Mouse (Mus musculus) CH12.LX (cell line): ENCODE results near the gene Rplp0. TPM values are rescaled to one million over a fixed set of nuclear protein-coding genes. Genes with fewer than 3 reads are reported as not detected.

Experiments used
- DNase-seq: peaks from one replicate; pipeline ENCODE4 v3.0.0-alpha.2; 2013; ENCODE audit errors: extremely low read depth
- H3K27ac ChIP-seq: 2 replicates; pipeline ENCODE4 v1.5.1; 2012; ENCODE audit warnings: low read depth, mild to moderate bottlenecking, control low read depth, moderate library complexity; ENCODE audit not compliant: insufficient read depth
- H3K27me3 ChIP-seq: replicated peaks from 2 replicates; pipeline ENCODE3; 2012; ENCODE audit warnings: inconsistent platforms
- H3K36me3 ChIP-seq, 2 experiments: replicated peaks in 1 of 2; 2 replicates each; pipeline versions ENCODE3 to v1.6.1; 2012; ENCODE audit warnings: inconsistent platforms in 1 of 2, low read length in 1 of 2, mild to moderate bottlenecking in 1 of 2, mixed read lengths in 1 of 2, moderate library complexity in 1 of 2; ENCODE audit not compliant: control insufficient read depth in 1 of 2, insufficient read depth in 1 of 2
- H3K4me1 ChIP-seq, 2 experiments: 2 replicates each; pipeline ENCODE4 v1.6.1; 2012; ENCODE audit warnings: inconsistent platforms in 1 of 2, moderate library complexity in 1 of 2; ENCODE audit not compliant: insufficient read depth in 2 of 2, control insufficient read depth in 1 of 2
- H3K4me2 ChIP-seq: 2 replicates; pipeline ENCODE4 v1.6.1; 2012; ENCODE audit warnings: low read depth, mild to moderate bottlenecking, control low read depth; ENCODE audit not compliant: poor library complexity, insufficient read depth, severe bottlenecking
- H3K4me3 ChIP-seq, 3 experiments: fragments of 150-350 bp in 1 of 3; sonication (generic) in 1 of 3; replicated peaks in 1 of 3; 2 replicates each; pipeline versions ENCODE3 to v1.5.1; 2011 to 2012; ENCODE audit warnings: low read depth in 2 of 3, low read length in 2 of 3, mild to moderate bottlenecking in 2 of 3, moderate library complexity in 2 of 3, control low read depth in 1 of 3, improper control_type of control experiment in 1 of 3, inconsistent platforms in 1 of 3, mixed read lengths in 1 of 3; ENCODE audit not compliant: poor library complexity in 1 of 3
- H3K79me2 ChIP-seq: replicated peaks from 2 replicates; pipeline ENCODE4 v1.6.1; 2012; ENCODE audit warnings: mild to moderate bottlenecking, moderate library complexity; ENCODE audit not compliant: control insufficient read depth, poor library complexity, insufficient read depth, severe bottlenecking; ENCODE audit errors: extremely low read depth
- H3K9ac ChIP-seq: 2 replicates; pipeline ENCODE4 v1.6.1; 2012; ENCODE audit warnings: low read depth, mild to moderate bottlenecking, control low read depth, moderate library complexity; ENCODE audit not compliant: insufficient read depth
- H3K9me3 ChIP-seq: replicated peaks from 2 replicates; pipeline ENCODE3; 2012; ENCODE audit warnings: low read length, inconsistent platforms, mixed read lengths
- BHLHE40 ChIP-seq: IDR thresholded peaks from 2 replicates; pipeline ENCODE4 v1.6.1; 2011; ENCODE audit warnings: mild to moderate bottlenecking, low read depth, low read length, improper control_type of control experiment
- CHD1 ChIP-seq: IDR thresholded peaks from 2 replicates; pipeline ENCODE4 v1.6.1; 2012; ENCODE audit warnings: low read depth, low read length, improper control_type of control experiment, inconsistent platforms
- CHD2 ChIP-seq: IDR thresholded peaks from 2 replicates; pipeline ENCODE4 v1.6.1; 2011; ENCODE audit warnings: low read length, improper control_type of control experiment
- CTCF ChIP-seq, 2 experiments: IDR thresholded peaks in 1 of 2; conservative IDR thresholded peaks in 1 of 2; 2 replicates each; pipeline ENCODE4 v1.5.1; 2011 to 2012; ENCODE audit warnings: low read depth in 2 of 2, low read length in 2 of 2, improper control_type of control experiment in 1 of 2, inconsistent platforms in 1 of 2, mild to moderate bottlenecking in 1 of 2, moderate library complexity in 1 of 2
- E2F4 ChIP-seq: IDR thresholded peaks from 2 replicates; pipeline ENCODE4 v1.6.1; 2011; ENCODE audit warnings: low read depth, low read length, improper control_type of control experiment; ENCODE audit not compliant: insufficient replicate concordance
- ELF1 ChIP-seq: IDR thresholded peaks from 2 replicates; pipeline ENCODE4 v1.6.1; 2014; ENCODE audit warnings: low read depth, mild to moderate bottlenecking, inconsistent platforms, low read length, improper control_type of control experiment
- EP300 ChIP-seq: IDR thresholded peaks from 2 replicates; pipeline ENCODE4 v1.6.1; 2011; ENCODE audit warnings: low read length, improper control_type of control experiment
- ETS1 ChIP-seq: conservative IDR thresholded peaks from 2 replicates; pipeline ENCODE4 v1.6.1; 2012; ENCODE audit warnings: low read depth, mild to moderate bottlenecking, inconsistent platforms, low read length, improper control_type of control experiment, moderate library complexity
- GABPA ChIP-seq: IDR thresholded peaks from 2 replicates; pipeline ENCODE4 v1.6.1; 2012; ENCODE audit warnings: low read depth, low read length, improper control_type of control experiment, inconsistent platforms; ENCODE audit not compliant: insufficient replicate concordance
- HCFC1 ChIP-seq: IDR thresholded peaks from 2 replicates; pipeline ENCODE4 v1.6.1; 2012; ENCODE audit warnings: low read depth, mild to moderate bottlenecking, inconsistent platforms, low read length, improper control_type of control experiment
- IRF4 ChIP-seq: IDR thresholded peaks from 2 replicates; pipeline ENCODE4 v1.6.1; 2014; ENCODE audit warnings: low read depth, mild to moderate bottlenecking, inconsistent platforms, low read length, improper control_type of control experiment
- JUN ChIP-seq: IDR thresholded peaks from 2 replicates; pipeline ENCODE4 v1.6.1; 2011; ENCODE audit warnings: low read depth, mild to moderate bottlenecking, low read length, improper control_type of control experiment, moderate library complexity; ENCODE audit not compliant: insufficient read depth
- JUND ChIP-seq: conservative IDR thresholded peaks from 2 replicates; pipeline ENCODE4 v1.6.1; 2011; ENCODE audit warnings: low read depth, low read length, improper control_type of control experiment
- KAT2A ChIP-seq: IDR thresholded peaks from 2 replicates; pipeline ENCODE4 v1.6.1; 2012; ENCODE audit warnings: low read length, improper control_type of control experiment, inconsistent platforms; ENCODE audit not compliant: insufficient replicate concordance
- MAFK ChIP-seq: IDR thresholded peaks from 2 replicates; pipeline ENCODE4 v1.6.1; 2011; ENCODE audit warnings: low read length, improper control_type of control experiment; ENCODE audit not compliant: insufficient replicate concordance
- MAX ChIP-seq: IDR thresholded peaks from 2 replicates; pipeline ENCODE4 v1.6.1; 2011; ENCODE audit warnings: low read length, improper control_type of control experiment
- MAZ ChIP-seq: IDR thresholded peaks from 2 replicates; pipeline ENCODE4 v1.6.1; 2012; ENCODE audit warnings: low read depth, mild to moderate bottlenecking, inconsistent platforms, low read length, improper control_type of control experiment, moderate library complexity
- MEF2A ChIP-seq: IDR thresholded peaks from 2 replicates; pipeline ENCODE4 v1.6.1; 2014; ENCODE audit warnings: low read depth, mild to moderate bottlenecking, inconsistent platforms, low read length, improper control_type of control experiment, borderline replicate concordance
- MXI1 ChIP-seq: IDR thresholded peaks from 2 replicates; pipeline ENCODE4 v1.6.1; 2011; ENCODE audit warnings: mild to moderate bottlenecking, low read depth, low read length, improper control_type of control experiment
- MYC ChIP-seq: IDR thresholded peaks from 2 replicates; pipeline ENCODE4 v1.6.1; 2011; ENCODE audit warnings: low read depth, mild to moderate bottlenecking, improper control_type of control experiment, low read length
- NELFE ChIP-seq: IDR thresholded peaks from 2 replicates; pipeline ENCODE4 v1.6.1; 2011; ENCODE audit warnings: low read depth, low read length, improper control_type of control experiment
- NRF1 ChIP-seq: IDR thresholded peaks from 2 replicates; pipeline ENCODE4 v1.6.1; 2014; ENCODE audit warnings: low read depth, mild to moderate bottlenecking, inconsistent platforms, low read length, improper control_type of control experiment, moderate library complexity
- PAX5 ChIP-seq: IDR thresholded peaks from 2 replicates; pipeline ENCODE4 v1.6.1; 2012; ENCODE audit warnings: low read length, inconsistent platforms, mixed read lengths
- POLR2A ChIP-seq: IDR thresholded peaks from 2 replicates; pipeline ENCODE4 v1.6.1; 2011; ENCODE audit warnings: low read depth, mild to moderate bottlenecking, improper control_type of control experiment, low read length
- POLR2AphosphoS2 ChIP-seq: IDR thresholded peaks from 2 replicates; pipeline ENCODE4 v1.6.1; 2011; ENCODE audit warnings: low read depth, low read length, improper control_type of control experiment
- RAD21 ChIP-seq: IDR thresholded peaks from 2 replicates; pipeline ENCODE4 v1.6.1; 2011; ENCODE audit warnings: low read depth, mild to moderate bottlenecking, low read length, improper control_type of control experiment, moderate library complexity
- RCOR1 ChIP-seq: conservative IDR thresholded peaks from 2 replicates; pipeline ENCODE4 v1.6.1; 2012; ENCODE audit warnings: low read depth, mild to moderate bottlenecking, inconsistent platforms, low read length, improper control_type of control experiment
- SIN3A ChIP-seq: IDR thresholded peaks from 2 replicates; pipeline ENCODE4 v1.6.1; 2012; ENCODE audit warnings: low read length, improper control_type of control experiment, inconsistent platforms
- SMC3 ChIP-seq: IDR thresholded peaks from 2 replicates; pipeline ENCODE4 v1.6.1; 2011; ENCODE audit warnings: low read depth, low read length, improper control_type of control experiment
- TBP ChIP-seq: conservative IDR thresholded peaks from 2 replicates; pipeline ENCODE4 v1.6.1; 2011; ENCODE audit warnings: low read depth, low read length, improper control_type of control experiment
- TCF12 ChIP-seq: IDR thresholded peaks from 2 replicates; pipeline ENCODE4 v1.6.1; 2014; ENCODE audit warnings: low read depth, mild to moderate bottlenecking, inconsistent platforms, low read length, improper control_type of control experiment
- UBTF ChIP-seq: IDR thresholded peaks from 2 replicates; pipeline ENCODE4 v1.6.1; 2012; ENCODE audit warnings: low read depth, mild to moderate bottlenecking, inconsistent platforms, low read length, improper control_type of control experiment, moderate library complexity
- USF1 ChIP-seq: IDR thresholded peaks from 2 replicates; pipeline ENCODE4 v1.6.1; 2014; ENCODE audit warnings: low read depth, mild to moderate bottlenecking, inconsistent platforms, low read length, improper control_type of control experiment
- USF2 ChIP-seq: conservative IDR thresholded peaks from 2 replicates; pipeline ENCODE4 v1.6.1; 2011; ENCODE audit warnings: low read depth, low read length, improper control_type of control experiment
- ZC3H11A ChIP-seq: IDR thresholded peaks from 2 replicates; pipeline ENCODE4 v1.6.1; 2012; ENCODE audit warnings: low read depth, mild to moderate bottlenecking, inconsistent platforms, low read length, improper control_type of control experiment
- ZKSCAN1 ChIP-seq: IDR thresholded peaks from 2 replicates; pipeline ENCODE4 v1.6.1; 2012; ENCODE audit warnings: low read depth, inconsistent platforms, low read length, improper control_type of control experiment, borderline replicate concordance
- ZMIZ1 ChIP-seq: IDR thresholded peaks from 2 replicates; pipeline ENCODE4 v1.6.1; 2012; ENCODE audit warnings: low read depth, mild to moderate bottlenecking, inconsistent platforms, low read length, improper control_type of control experiment
- ZNF384 ChIP-seq: IDR thresholded peaks from 2 replicates; pipeline ENCODE4 v1.6.1; 2012; ENCODE audit warnings: low read depth, low read length, improper control_type of control experiment, inconsistent platforms
- dilution Hi-C: fragments of 300-500 bp; cut with MboI; formaldehyde crosslinking; loops from 2 replicates; pipeline ENCODE4 v1.14.3; 2020; ENCODE audit warnings: low sequenced_read_pairs; ENCODE audit not compliant: extremely low pct_unique_long_range_greater_than_20kb, extremely low pct_ligation_motif_present
- in situ Hi-C: fragments of 300-500 bp; cut with MboI; formaldehyde crosslinking; loops from 3 replicates; pipeline ENCODE4 v1.14.3; 2019; ENCODE audit warnings: low sequenced_read_pairs, low pct_ligation_motif_present, low pct_unique_long_range_greater_than_20kb, mixed read lengths
- polyA plus RNA-seq: library from polyadenylated mRNA; unstranded; fragments of >175 nt; gene quantifications from 2 replicates; pipeline ENCODE4 v1.2.1, GENCODE M21; 2012; ENCODE audit warnings: low read depth; ENCODE audit not compliant: insufficient read length
- total RNA-seq, 2 experiments: library from RNA; depleted of rRNA; stranded (reverse); fragments of 300-350 nt in 1 of 2; fragments of >200 nt in 1 of 2; gene quantifications; 2 replicates each; pipeline ENCODE4 v1.2.3; 2012 to 2014

Gene Rplp0
- total and polyA plus RNA-seq, 3 experiments, result 4,800 to 6,606 (median 5,581) TPM

DNA sequence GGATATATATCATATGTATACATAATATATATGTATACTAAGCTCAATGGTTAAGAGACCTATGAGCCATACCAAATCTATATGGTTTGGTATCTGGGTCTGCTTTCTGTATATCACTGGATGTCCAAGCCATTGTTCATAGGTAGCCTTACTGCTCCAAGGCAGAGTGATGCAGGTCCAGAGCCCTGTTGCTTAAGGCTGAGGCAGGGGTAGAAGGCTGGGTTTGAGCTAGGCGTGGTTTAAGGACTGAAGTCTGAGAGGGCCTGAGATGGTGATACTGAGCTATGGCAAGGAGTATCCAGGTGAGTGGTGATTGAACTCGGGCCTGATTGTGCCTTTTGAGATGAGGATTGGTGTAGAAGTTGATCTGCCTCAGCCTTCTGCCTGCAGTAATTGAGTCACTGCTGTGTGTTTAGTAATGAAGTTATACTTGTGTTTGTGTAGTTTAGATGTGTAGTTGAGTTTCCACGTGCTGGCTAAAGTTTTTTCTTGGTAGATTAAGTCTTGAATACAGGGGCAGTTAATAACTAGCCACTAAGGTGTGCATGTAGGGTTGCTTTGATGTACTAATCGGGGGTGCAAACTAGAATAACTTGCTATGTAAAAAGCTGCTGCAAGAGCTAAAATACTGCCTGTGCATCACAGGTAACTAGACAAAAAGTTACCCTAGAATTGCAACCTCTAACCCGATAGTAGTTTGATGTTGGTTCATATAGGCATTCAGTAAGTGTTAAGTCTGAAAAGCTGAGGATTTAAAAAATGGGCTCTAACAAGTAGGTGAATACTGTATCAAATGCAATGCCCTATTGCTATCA, 4.7 kb downstream of the Rplp0 start:
- Histone ChIP-seq H3K36me3 (peaks cover 31 to 59% of the 10 kb centered on the region in 2 experiments), H3K4me2 (no peak overlapping the region), H3K27me3 (no peaks in the 10 kb centered on the region), H3K4me1 (peaks cover 7 to 35% of the 10 kb centered on the region in 2 experiments; a peak in 3 of 4 replicates), H3K27ac (peak overlapping the region; percentile 10; the same call in 1 of the 2 replicates), H3K9ac (no peak overlapping the region), H3K79me2 (peaks cover 69% of the 10 kb centered on the region), H3K9me3 (no peaks in the 10 kb centered on the region), H3K4me3 (peak overlapping the region in 1 of 3 experiments; percentile 91)
- peak; percentile 44 for DNase-seq
- TF ChIP-seq IRF4, result no peak
- no peak for TF ChIP-seq ZKSCAN1
- TF ChIP-seq CTCF (conservative IDR thresholded peaks at IDR 0.05 in 1 of 2, IDR thresholded peaks at IDR 0.05 in 1 of 2; ENCODE audit: low read depth in 2 of 2, low read length in 2 of 2), result no peak
- TF ChIP-seq SIN3A, result no peak
- peak; percentile 44; the same call in 1 of the 2 replicates for TF ChIP-seq RCOR1
- no peak for TF ChIP-seq ZC3H11A
- TF ChIP-seq MAFK, result 0 out of 2 replicates have a peak, but pooled peaks have one; percentile 44
- TF ChIP-seq ETS1, result no peak
- TF ChIP-seq ELF1, result no peak
- TF ChIP-seq CHD1, result no peak
- TF ChIP-seq MYC, result no peak
- TF ChIP-seq NRF1, result no peak
- TF ChIP-seq EP300, result no peak
- no peak; the same call in none of the 2 replicates for TF ChIP-seq POLR2A
- TF ChIP-seq HCFC1, result no peak; the same call in 1 of the 2 replicates
- peak; percentile 98 for TF ChIP-seq POLR2AphosphoS2
- TF ChIP-seq GABPA, result no peak
- TF ChIP-seq NELFE, result no peak
- TF ChIP-seq CHD2, result peak; percentile 70
- no peak for TF ChIP-seq ZNF384
- TF ChIP-seq MAX, result peak; percentile 61; the same call in 1 of the 2 replicates
- TF ChIP-seq BHLHE40, result no peak
- TF ChIP-seq USF1, result no peak
- peak; percentile 19; the same call in 1 of the 2 replicates for TF ChIP-seq USF2
- no peak for TF ChIP-seq PAX5
- TF ChIP-seq JUND, result peak; percentile 32; the same call in 1 of the 2 replicates
- no peak for TF ChIP-seq TCF12
- TF ChIP-seq MXI1, result peak; percentile 19; the same call in 1 of the 2 replicates
- TF ChIP-seq KAT2A, result 0 out of 2 replicates have a peak, but pooled peaks have one; percentile 12
- peak; percentile 81 for TF ChIP-seq ZMIZ1
- TF ChIP-seq TBP, result no peak
- TF ChIP-seq MAZ, result no peak
- no peak; the same call in 1 of the 2 replicates for TF ChIP-seq JUN
- peak; percentile 1; the same call in 1 of the 2 replicates for TF ChIP-seq SMC3
- no peak for TF ChIP-seq MEF2A
- TF ChIP-seq UBTF, result no peak
- TF ChIP-seq RAD21, result no peak
- TF ChIP-seq E2F4, result 0 out of 2 replicates have a peak, but pooled peaks have one; percentile 43
- dilution Hi-C loops (no loop called here), in situ Hi-C loops (no loop called here)
